In the genomic region with DNA sequence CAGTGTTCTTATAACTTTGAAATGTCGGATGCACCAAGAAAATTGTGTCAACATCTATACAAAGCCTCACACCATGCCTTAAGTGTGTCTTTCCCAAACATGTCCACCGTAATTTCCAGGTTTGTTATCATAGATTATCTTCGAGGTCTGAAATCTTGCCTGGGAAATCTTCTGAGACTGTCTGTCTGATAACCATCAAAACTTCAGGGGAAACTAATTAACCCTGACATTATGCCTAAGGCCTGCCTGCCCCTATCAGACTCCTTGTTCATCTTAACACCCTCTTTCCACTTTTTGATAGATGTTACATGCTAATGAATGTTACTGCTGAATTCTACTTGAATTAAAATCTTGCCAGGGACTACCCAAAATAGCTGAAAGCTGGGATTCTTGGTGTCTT, we compare ENCODE assay signal across 19 mouse cellular contexts. TPM values are rescaled to one million over a fixed set of nuclear protein-coding genes. Genes with fewer than 3 reads are reported as not detected.
DNase-seq lines count a peak whose midpoint lies in the region; TF ChIP-seq lines count a peak whose summit lies in the region.
"Had no signal": no experiment of that assay in that cellular context is flagged by ENCODE, and none has a peak within 500 bp of the region (broad histone marks: within the 10 kb centered on the region; RNA-seq: fewer than 3 reads in every experiment).

No protein-coding gene starts in this region.

- DNase-seq in retina, embryonic 14.5 days (ENCODE audit: low spot score), result peak; percentile 74
- peak; percentile 58 for DNase-seq in retina, postnatal 1 day
- no peak for DNase-seq in lung, adult 2 months
- DNase-seq in ovary, postnatal 10 days (ENCODE audit: low spot score), result no peak
- DNase-seq: adrenal gland, adult 2 months; adrenal gland, adult 8-10 months; adrenal gland, postnatal 10 days; adrenal gland, postnatal 14 days; adrenal gland, postnatal 25 days; adrenal gland, postnatal 36 days; B cell, adult 2 months; cerebellum, adult 11 months; cerebellum, adult 11-12 months; cerebellum, adult 18-20 months had no signal

- WGBS in lung, adult 2 months, result 53% methylated on average over 3 of the region's 3 CpGs

- no peak for TF ChIP-seq CTCF in lung, adult 2 months (IDR thresholded peaks at IDR 0.05; ENCODE audit: insufficient read depth, low read length)

- no peak for TF ChIP-seq POLR2A in lung, adult 2 months (IDR thresholded peaks at IDR 0.05; ENCODE audit: borderline replicate concordance, extremely low read depth, low read depth, low read length)

- no peak overlapping the region for H3K4me3 ChIP-seq in lung, adult 2 months (replicated peaks; ENCODE audit: extremely low read depth, low read depth, low read length)

- no peaks in the 10 kb centered on the region for H3K4me1 ChIP-seq in lung, adult 2 months (ENCODE audit: control insufficient read depth, insufficient read depth, low read length)

RNA-seq across cellular contexts. Expression of a gene that starts 24.1 kb away (rescaled TPM):
- polyA plus RNA-seq in lung, adult 2 months (2012; rRNA removed), result 0.62 and 0.77 TPM in 2 replicates
- polyA plus RNA-seq: activated CD4-positive, CD25-positive, alpha-beta regulatory T cell, adult 4 months; C2C12; CD4-positive, CD25-positive, alpha-beta regulatory T cell, adult 4 months; G1E; Patski had no signal

Comparison
In these comparisons a context has a peak if more than half of its experiments do, and no peak if none do; other contexts are left out.
1. DNase-seq: peak in retina, embryonic 14.5 days (single experiment) and retina, postnatal 1 day (single experiment); none in lung, adult 2 months (single experiment) and ovary, postnatal 10 days (single experiment).